Mouse (Mus musculus): ENCODE results near the gene Cnst. TPM values are rescaled to one million over a fixed set of nuclear protein-coding genes. Genes with fewer than 3 reads are reported as not detected.

Gene Cnst
- polyA plus RNA-seq, 1 experiment: 25.8 TPM

DNA sequence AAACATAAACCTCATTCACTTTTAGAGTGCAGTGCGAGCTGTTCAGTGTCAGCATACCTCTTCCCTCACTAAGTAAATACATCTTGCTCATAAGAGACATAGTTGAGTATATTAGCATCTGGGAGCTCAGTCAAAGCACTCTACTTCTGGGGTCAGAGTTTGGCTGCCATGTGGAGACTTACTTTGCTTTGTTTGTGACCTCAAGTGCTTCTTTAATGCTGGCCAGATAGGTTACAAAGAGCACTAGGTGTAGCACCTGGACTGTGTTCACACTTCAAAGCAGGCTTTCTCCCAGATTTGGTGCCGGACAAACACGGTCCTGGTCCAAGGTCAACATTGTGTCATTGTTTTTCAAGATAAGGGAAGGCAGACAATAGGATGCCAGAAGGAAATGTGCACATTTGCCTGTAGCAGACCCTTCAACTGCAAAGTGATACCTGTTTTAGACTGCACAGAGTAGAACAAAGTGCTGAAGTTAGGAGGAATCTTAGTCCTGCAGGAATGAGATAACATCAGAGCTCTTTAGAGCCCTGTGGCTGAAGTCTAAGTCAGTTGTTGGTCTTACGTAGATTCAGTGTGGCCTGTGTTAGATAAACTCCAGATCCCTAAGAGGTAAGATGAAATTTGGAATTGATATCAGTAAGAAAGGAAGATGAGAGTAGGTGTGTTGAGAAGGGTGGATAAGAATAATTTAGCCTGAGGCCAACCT is 22.7 kb downstream of the Cnst start:
- Histone ChIP-seq H3K27ac (ENCODE audit: insufficient read depth, low read length) (no peak overlapping the region), H3K4me3 (ENCODE audit: insufficient read depth, low read length) (no peak overlapping the region), H3K4me1 (ENCODE audit: control insufficient read depth, insufficient read depth, low read length) (no peaks in the 10 kb centered on the region; the same call in 1 of the 2 replicates)
- TF ChIP-seq POLR2A (IDR thresholded peaks at IDR 0.05; ENCODE audit: extremely low read depth, insufficient read depth, low read length) (no peak), CTCF (IDR thresholded peaks at IDR 0.05; ENCODE audit: extremely low read depth, insufficient read depth, low read length) (no peak)

DNA sequence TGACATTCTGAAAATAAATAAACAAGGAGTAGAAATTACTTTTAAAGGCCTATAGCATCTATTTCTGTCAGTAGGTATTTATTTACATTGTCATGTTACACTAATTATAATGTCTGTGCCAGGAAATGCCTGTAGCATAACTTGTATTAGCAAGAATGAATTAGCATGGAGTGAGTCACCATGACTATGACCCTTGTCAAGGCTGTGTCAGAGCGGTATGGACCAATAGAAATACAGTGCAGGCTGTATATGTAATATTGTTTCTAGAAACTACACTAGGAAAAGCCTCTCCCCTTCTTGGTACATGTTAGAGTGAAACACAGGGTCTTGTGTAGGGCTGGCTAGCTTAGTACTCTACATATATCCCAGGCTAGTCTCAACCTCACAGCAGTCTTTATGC is 24.3 kb downstream of the Cnst start:
- no peak for TF ChIP-seq CTCF (IDR thresholded peaks at IDR 0.05; ENCODE audit: extremely low read depth, insufficient read depth, low read length)
- no peak for TF ChIP-seq POLR2A (IDR thresholded peaks at IDR 0.05; ENCODE audit: extremely low read depth, insufficient read depth, low read length)
- Histone ChIP-seq H3K4me3 (ENCODE audit: insufficient read depth, low read length) (no peak overlapping the region), H3K4me1 (ENCODE audit: control insufficient read depth, insufficient read depth, low read length) (no peaks in the 10 kb centered on the region; the same call in 1 of the 2 replicates), H3K27ac (ENCODE audit: insufficient read depth, low read length) (no peak overlapping the region)

DNA sequence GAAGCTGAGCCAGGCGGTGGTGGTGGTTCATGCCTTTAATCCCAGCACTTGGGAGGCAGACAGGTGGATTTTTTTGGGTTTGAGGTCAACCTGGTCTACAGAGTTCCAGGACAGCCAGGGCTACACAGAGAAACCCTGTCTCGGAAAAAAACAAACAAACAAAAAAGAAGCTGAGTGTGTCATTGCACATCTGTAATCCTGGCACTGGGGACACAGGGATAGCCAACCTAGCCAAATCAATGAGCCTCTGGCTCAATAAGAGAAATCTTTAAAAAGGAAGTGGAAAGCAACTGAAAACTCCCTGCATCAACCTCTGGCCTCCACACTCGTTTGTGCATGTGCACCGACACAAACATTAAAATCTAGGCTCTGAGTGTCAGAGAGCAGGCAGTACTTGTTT is 25.5 kb downstream of the Cnst start:
- Histone ChIP-seq H3K27ac (ENCODE audit: insufficient read depth, low read length) (no peak overlapping the region), H3K4me1 (ENCODE audit: control insufficient read depth, insufficient read depth, low read length) (no peaks in the 10 kb centered on the region; the same call in 1 of the 2 replicates), H3K4me3 (ENCODE audit: insufficient read depth, low read length) (no peak overlapping the region)
- TF ChIP-seq POLR2A (IDR thresholded peaks at IDR 0.05; ENCODE audit: extremely low read depth, insufficient read depth, low read length): no peak
- no peak for TF ChIP-seq CTCF (IDR thresholded peaks at IDR 0.05; ENCODE audit: extremely low read depth, insufficient read depth, low read length)

DNA sequence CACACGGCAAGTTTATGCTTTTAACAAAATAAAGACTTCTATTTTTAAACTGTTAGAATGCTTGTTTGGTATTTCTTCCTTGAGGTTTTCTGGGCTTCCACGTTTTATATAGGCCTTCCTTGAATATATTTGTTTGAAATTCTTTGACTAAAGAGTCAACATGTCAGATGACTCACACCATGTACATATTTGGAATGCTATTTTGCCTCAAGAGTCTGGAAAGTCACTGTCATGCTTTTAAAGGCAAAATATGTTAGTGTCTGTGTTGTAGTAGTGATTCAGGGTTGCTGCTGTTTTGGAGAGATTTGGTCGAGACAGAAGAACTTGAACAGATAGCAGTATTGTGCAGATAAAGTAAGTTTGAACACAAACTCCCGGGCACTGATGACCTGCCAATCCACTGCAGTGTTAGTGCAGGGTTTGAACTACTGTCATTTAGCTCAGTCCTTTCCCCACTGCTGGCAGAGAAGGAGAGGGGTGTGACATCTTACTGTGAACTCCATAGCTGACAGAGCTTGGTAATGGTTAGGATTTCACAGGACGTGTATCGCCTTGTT is 27.6 kb downstream of the Cnst start:
- H3K27ac ChIP-seq (ENCODE audit: insufficient read depth, low read length): no peak overlapping the region
- no peak for TF ChIP-seq POLR2A (IDR thresholded peaks at IDR 0.05; ENCODE audit: extremely low read depth, insufficient read depth, low read length)
- TF ChIP-seq CTCF (IDR thresholded peaks at IDR 0.05; ENCODE audit: extremely low read depth, insufficient read depth, low read length): no peak
- H3K4me3 ChIP-seq (ENCODE audit: insufficient read depth, low read length): no peak overlapping the region
- H3K4me1 ChIP-seq (ENCODE audit: control insufficient read depth, insufficient read depth, low read length): no peaks in the 10 kb centered on the region; the same call in 1 of the 2 replicates

DNA sequence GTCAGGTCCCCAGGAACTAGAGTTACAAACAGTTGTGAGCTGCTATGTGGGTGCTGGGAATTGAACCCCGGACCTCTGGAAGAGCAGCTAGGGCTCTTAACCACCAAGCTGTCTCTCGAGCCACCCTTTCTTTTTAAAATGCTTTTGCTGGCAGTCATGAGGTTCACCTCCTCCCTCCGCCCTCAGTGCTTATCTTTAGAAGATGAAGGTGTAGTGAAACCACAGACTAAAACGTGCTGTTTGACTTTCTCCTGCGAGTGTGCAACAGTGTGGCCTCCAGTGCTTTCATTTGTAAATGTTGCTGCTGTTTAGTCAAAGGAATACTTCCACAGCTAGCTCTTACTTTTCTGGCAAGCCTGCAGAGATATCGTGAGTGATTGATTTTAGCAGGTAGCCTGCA is 32.5 kb downstream of the Cnst start:
- H3K27ac ChIP-seq (ENCODE audit: insufficient read depth, low read length): no peak overlapping the region
- H3K4me3 ChIP-seq (ENCODE audit: insufficient read depth, low read length): no peak overlapping the region
- no peaks in the 10 kb centered on the region; the same call in none of the 2 replicates for H3K4me1 ChIP-seq (ENCODE audit: control insufficient read depth, insufficient read depth, low read length)
- TF ChIP-seq POLR2A (IDR thresholded peaks at IDR 0.05; ENCODE audit: extremely low read depth, insufficient read depth, low read length) (no peak), CTCF (IDR thresholded peaks at IDR 0.05; ENCODE audit: extremely low read depth, insufficient read depth, low read length) (no peak)

DNA sequence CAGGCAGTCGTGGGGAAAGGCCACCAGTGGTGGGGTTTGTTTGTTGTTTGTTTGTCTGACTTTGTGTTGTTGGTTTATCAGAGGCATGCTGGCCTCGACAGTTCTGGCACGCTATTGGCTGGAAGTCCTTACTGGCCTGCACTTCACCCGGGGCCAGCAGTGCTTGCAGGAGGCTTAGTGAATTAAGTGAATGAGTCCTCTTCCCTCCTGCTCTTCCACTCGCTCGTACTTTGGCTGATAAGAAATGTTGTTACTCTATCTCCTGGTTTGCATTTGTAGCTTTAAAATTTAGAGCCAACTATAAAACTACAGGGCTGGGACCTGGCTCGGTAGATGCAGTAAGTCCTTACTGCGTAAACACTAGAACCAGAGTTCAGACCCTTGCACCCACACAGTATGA is 34.0 kb downstream of the Cnst start:
- TF ChIP-seq CTCF (IDR thresholded peaks at IDR 0.05; ENCODE audit: extremely low read depth, insufficient read depth, low read length) (no peak), POLR2A (IDR thresholded peaks at IDR 0.05; ENCODE audit: extremely low read depth, insufficient read depth, low read length) (no peak)
- Histone ChIP-seq H3K27ac (ENCODE audit: insufficient read depth, low read length) (no peak overlapping the region), H3K4me3 (ENCODE audit: insufficient read depth, low read length) (no peak overlapping the region), H3K4me1 (ENCODE audit: control insufficient read depth, insufficient read depth, low read length) (no peaks in the 10 kb centered on the region; the same call in none of the 2 replicates)

DNA sequence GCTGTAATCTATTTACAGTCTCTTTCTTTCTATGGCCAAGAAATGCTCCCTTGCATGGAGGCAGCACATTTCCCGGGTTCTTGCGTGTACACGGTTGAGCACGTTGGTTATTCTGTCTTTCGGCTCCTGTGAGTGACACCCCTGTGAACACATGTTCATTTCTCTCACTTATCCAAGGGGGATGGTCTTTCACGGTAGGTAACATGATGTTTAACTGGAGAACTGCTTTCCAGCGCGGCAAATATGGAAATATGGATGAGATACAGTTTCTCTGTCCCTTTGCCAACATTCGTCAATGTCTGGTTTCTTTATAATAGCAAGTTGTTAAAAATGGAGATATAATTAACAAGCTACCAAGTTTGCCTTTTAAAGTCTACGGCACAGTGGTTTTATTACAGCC is 35.3 kb downstream of the Cnst start:
- no peak overlapping the region for H3K4me3 ChIP-seq (ENCODE audit: insufficient read depth, low read length)
- H3K27ac ChIP-seq (ENCODE audit: insufficient read depth, low read length): no peak overlapping the region
- TF ChIP-seq CTCF (IDR thresholded peaks at IDR 0.05; ENCODE audit: extremely low read depth, insufficient read depth, low read length): no peak
- TF ChIP-seq POLR2A (IDR thresholded peaks at IDR 0.05; ENCODE audit: extremely low read depth, insufficient read depth, low read length): no peak
- no peaks in the 10 kb centered on the region; the same call in none of the 2 replicates for H3K4me1 ChIP-seq (ENCODE audit: control insufficient read depth, insufficient read depth, low read length)

DNA sequence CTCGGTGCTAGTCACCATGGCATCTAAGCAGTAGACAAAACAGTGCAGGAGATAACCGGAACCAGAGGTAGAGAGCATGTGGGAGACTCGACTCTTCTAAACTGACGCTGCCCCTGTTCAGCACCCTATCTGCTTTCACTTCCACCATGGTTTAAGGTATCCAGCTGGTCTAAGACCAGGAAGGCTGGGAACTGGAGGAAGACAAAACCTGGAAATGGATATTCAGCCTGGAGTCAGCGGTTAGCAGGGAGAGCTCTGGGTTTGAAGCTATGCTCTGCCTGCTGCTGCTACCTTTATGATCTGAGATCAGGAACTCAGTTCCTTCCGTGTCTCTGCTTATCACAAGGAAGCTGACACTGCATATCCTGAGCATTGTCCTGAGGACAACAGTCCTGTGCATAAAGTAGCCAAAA is 35.9 kb downstream of the Cnst start:
- no peak for TF ChIP-seq POLR2A (IDR thresholded peaks at IDR 0.05; ENCODE audit: extremely low read depth, insufficient read depth, low read length)
- TF ChIP-seq CTCF (IDR thresholded peaks at IDR 0.05; ENCODE audit: extremely low read depth, insufficient read depth, low read length): no peak
- Histone ChIP-seq H3K4me3 (ENCODE audit: insufficient read depth, low read length) (no peak overlapping the region), H3K4me1 (ENCODE audit: control insufficient read depth, insufficient read depth, low read length) (no peaks in the 10 kb centered on the region; the same call in none of the 2 replicates), H3K27ac (ENCODE audit: insufficient read depth, low read length) (no peak overlapping the region)

DNA sequence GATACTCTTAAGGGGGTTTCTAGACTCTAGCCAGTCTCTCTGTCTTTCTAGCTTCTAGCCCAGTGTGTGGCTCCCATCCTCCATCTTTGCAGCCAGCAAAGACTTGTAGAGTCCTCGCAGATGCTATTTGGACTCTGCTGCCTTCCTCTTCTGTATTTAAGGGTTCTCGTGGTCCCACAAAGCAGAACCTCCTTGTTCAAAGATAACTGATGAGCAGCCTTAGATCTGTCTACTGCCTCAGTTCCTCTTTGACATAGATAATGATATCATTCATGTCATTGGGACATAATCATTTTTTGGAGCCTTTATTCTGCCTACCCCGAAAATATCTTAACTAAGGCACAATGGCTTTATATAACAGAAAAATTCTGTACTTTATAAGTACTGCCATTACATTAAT is 36.9 kb downstream of the Cnst start:
- H3K4me3 ChIP-seq (ENCODE audit: insufficient read depth, low read length): no peak overlapping the region
- TF ChIP-seq POLR2A (IDR thresholded peaks at IDR 0.05; ENCODE audit: extremely low read depth, insufficient read depth, low read length): no peak
- no peak for TF ChIP-seq CTCF (IDR thresholded peaks at IDR 0.05; ENCODE audit: extremely low read depth, insufficient read depth, low read length)
- peaks cover 5% of the 10 kb centered on the region for H3K4me1 ChIP-seq (ENCODE audit: control insufficient read depth, insufficient read depth, low read length)
- no peak overlapping the region for H3K27ac ChIP-seq (ENCODE audit: insufficient read depth, low read length)

DNA sequence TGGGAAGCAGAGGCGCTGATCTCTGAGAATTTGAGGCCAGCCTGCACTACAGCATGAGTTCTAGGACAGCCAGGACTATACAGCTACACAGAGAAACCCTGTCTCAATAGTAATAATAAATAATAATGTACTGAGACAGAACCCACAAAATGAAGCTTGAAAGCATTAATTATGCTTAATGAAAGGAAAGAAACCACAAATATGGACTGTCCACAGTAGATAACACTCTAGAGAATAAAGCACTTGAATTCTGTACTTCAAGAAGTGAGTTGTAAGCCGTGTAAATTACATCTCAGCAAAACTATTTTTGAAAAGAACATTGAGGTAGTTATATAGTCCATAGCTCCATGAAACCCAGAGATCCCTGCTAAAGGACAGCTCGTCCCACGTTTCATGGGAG is 38.0 kb downstream of the Cnst start:
- TF ChIP-seq CTCF (IDR thresholded peaks at IDR 0.05; ENCODE audit: extremely low read depth, insufficient read depth, low read length) (no peak), POLR2A (IDR thresholded peaks at IDR 0.05; ENCODE audit: extremely low read depth, insufficient read depth, low read length) (no peak)
- Histone ChIP-seq H3K4me1 (ENCODE audit: control insufficient read depth, insufficient read depth, low read length) (peaks cover 6% of the 10 kb centered on the region), H3K4me3 (ENCODE audit: insufficient read depth, low read length) (no peak overlapping the region), H3K27ac (ENCODE audit: insufficient read depth, low read length) (no peak overlapping the region)

Data from cortical plate, adult 2 months (tissue).